Mouse (Mus musculus): ENCODE data around the gene Ttc39b. TPM values are rescaled to one million over a fixed set of nuclear protein-coding genes. Genes with fewer than 3 reads are reported as not detected.
"Not testable (repeated sequence)": the region's sequence is repeated elsewhere in the genome, so short reads cannot be mapped to it uniquely, and the experiment has no call there.

The Ttc39b gene
- polyA plus RNA-seq, 1 experiment = 2.5 TPM

- H3K4me3 ChIP-seq (ENCODE audit: insufficient read depth, low read depth, low read length) = no peak overlapping the region
- TF ChIP-seq POLR2A (IDR thresholded peaks at IDR 0.05; ENCODE audit: low read depth, low read length) = no peak
- TF ChIP-seq CTCF (conservative IDR thresholded peaks at IDR 0.05; ENCODE audit: insufficient read depth, insufficient read length, low read depth, low read length) = no peak
- peaks cover 2% of the 10 kb centered on the region for H3K36me3 ChIP-seq (ENCODE audit: control insufficient read depth, insufficient read depth, low read length)
- WGBS = 70% methylated on average over 5 of the region's 5 CpGs
- no peaks in the 10 kb centered on the region for H3K4me1 ChIP-seq (ENCODE audit: control insufficient read depth, insufficient read depth, low read length)
- no peak for DNase-seq
- no peaks in the 10 kb centered on the region for H3K27me3 ChIP-seq (replicated peaks; ENCODE audit: control insufficient read depth, insufficient read depth, low read length)
- no peak overlapping the region for H3K27ac ChIP-seq (ENCODE audit: insufficient read depth, low read depth, low read length)
These were observed 82.4 kb downstream of the Ttc39b start for GRCm38 (mm10) chr4:83241630-83242029.

- no peaks in the 10 kb centered on the region for H3K27me3 ChIP-seq (replicated peaks; ENCODE audit: control insufficient read depth, insufficient read depth, low read length)
- TF ChIP-seq CTCF (conservative IDR thresholded peaks at IDR 0.05; ENCODE audit: insufficient read depth, insufficient read length, low read depth, low read length) (no peak), POLR2A (IDR thresholded peaks at IDR 0.05; ENCODE audit: low read depth, low read length) (no peak)
- no peak overlapping the region for H3K27ac ChIP-seq (ENCODE audit: insufficient read depth, low read depth, low read length)
- H3K4me1 ChIP-seq (ENCODE audit: control insufficient read depth, insufficient read depth, low read length) = no peaks in the 10 kb centered on the region
- DNase-seq = no peak
- H3K36me3 ChIP-seq (ENCODE audit: control insufficient read depth, insufficient read depth, low read length) = no peaks in the 10 kb centered on the region; the same call in 1 of the 2 replicates
- no peak overlapping the region for H3K4me3 ChIP-seq (ENCODE audit: insufficient read depth, low read depth, low read length)
- 81% methylated on average over 5 of the region's 5 CpGs for WGBS
These were observed 86.4 kb downstream of the Ttc39b start for GRCm38 (mm10) chr4:83237656-83238055.

GRCm38 (mm10) chr4:83235304-83235703, 88.8 kb downstream of the Ttc39b start:
- not testable (repeated sequence) for H3K27me3 ChIP-seq (replicated peaks; ENCODE audit: control insufficient read depth, insufficient read depth, low read length); H3K27ac ChIP-seq (ENCODE audit: insufficient read depth, low read depth, low read length); H3K36me3 ChIP-seq (ENCODE audit: control insufficient read depth, insufficient read depth, low read length); H3K4me3 ChIP-seq (ENCODE audit: insufficient read depth, low read depth, low read length); DNase-seq; H3K4me1 ChIP-seq (ENCODE audit: control insufficient read depth, insufficient read depth, low read length)
- 67% methylated on average over 2 of the region's 3 CpGs for WGBS

- Histone ChIP-seq H3K4me3 (ENCODE audit: insufficient read depth, low read depth, low read length) (no peak overlapping the region), H3K27me3 (replicated peaks; ENCODE audit: control insufficient read depth, insufficient read depth, low read length) (no peaks in the 10 kb centered on the region)
- WGBS = 75% methylated on average over 11 of the region's 11 CpGs
These were observed 89.3 kb downstream of the Ttc39b start for GRCm38 (mm10) chr4:83234739-83235138.

GRCm38 (mm10) chr4:83234132-83234531, 89.9 kb downstream of the Ttc39b start:
- Histone ChIP-seq H3K27ac (ENCODE audit: insufficient read depth, low read depth, low read length) (no peak overlapping the region), H3K27me3 (replicated peaks; ENCODE audit: control insufficient read depth, insufficient read depth, low read length) (no peaks in the 10 kb centered on the region), H3K4me3 (ENCODE audit: insufficient read depth, low read depth, low read length) (no peak overlapping the region), H3K4me1 (ENCODE audit: control insufficient read depth, insufficient read depth, low read length) (0 out of 2 replicates have a peak, but pooled peaks cover 2% of the 10 kb centered on the region), H3K36me3 (ENCODE audit: control insufficient read depth, insufficient read depth, low read length) (no peaks in the 10 kb centered on the region)
- DNase-seq = no peak
- no peak for TF ChIP-seq CTCF (conservative IDR thresholded peaks at IDR 0.05; ENCODE audit: insufficient read depth, insufficient read length, low read depth, low read length)
- no peak for TF ChIP-seq POLR2A (IDR thresholded peaks at IDR 0.05; ENCODE audit: low read depth, low read length)
- 86% methylated on average over 7 of the region's 7 CpGs for WGBS

More at GRCm38 (mm10) chr4:83234739-83235138, 89.3 kb downstream of the Ttc39b start:
- no peak for TF ChIP-seq POLR2A (IDR thresholded peaks at IDR 0.05; ENCODE audit: low read depth, low read length)
- TF ChIP-seq CTCF (conservative IDR thresholded peaks at IDR 0.05; ENCODE audit: insufficient read depth, insufficient read length, low read depth, low read length) = no peak
- Histone ChIP-seq H3K36me3 (ENCODE audit: control insufficient read depth, insufficient read depth, low read length) (no peaks in the 10 kb centered on the region), H3K4me1 (ENCODE audit: control insufficient read depth, insufficient read depth, low read length) (no peaks in the 10 kb centered on the region), H3K27ac (ENCODE audit: insufficient read depth, low read depth, low read length) (no peak overlapping the region)
- DNase-seq = no peak

- WGBS = 65% methylated on average over 22 of the region's 22 CpGs
- no peak for DNase-seq
- no peaks in the 10 kb centered on the region for H3K27me3 ChIP-seq (replicated peaks; ENCODE audit: control insufficient read depth, insufficient read depth, low read length)
- no peaks in the 10 kb centered on the region for H3K36me3 ChIP-seq (ENCODE audit: control insufficient read depth, insufficient read depth, low read length)
- H3K4me1 ChIP-seq (ENCODE audit: control insufficient read depth, insufficient read depth, low read length) = peaks cover 8% of the 10 kb centered on the region; the same call in 1 of the 2 replicates
- no peak overlapping the region for H3K27ac ChIP-seq (ENCODE audit: insufficient read depth, low read depth, low read length)
- no peak overlapping the region for H3K4me3 ChIP-seq (ENCODE audit: insufficient read depth, low read depth, low read length)
- TF ChIP-seq POLR2A (IDR thresholded peaks at IDR 0.05; ENCODE audit: low read depth, low read length) (no peak), CTCF (conservative IDR thresholded peaks at IDR 0.05; ENCODE audit: insufficient read depth, insufficient read length, low read depth, low read length) (no peak)
These were observed 90.6 kb downstream of the Ttc39b start for GRCm38 (mm10) chr4:83233181-83234123.

- Histone ChIP-seq H3K27me3 (replicated peaks; ENCODE audit: control insufficient read depth, insufficient read depth, low read length) (no peaks in the 10 kb centered on the region), H3K4me1 (ENCODE audit: control insufficient read depth, insufficient read depth, low read length) (peaks cover 12% of the 10 kb centered on the region; the same call in 1 of the 2 replicates), H3K4me3 (ENCODE audit: insufficient read depth, low read depth, low read length) (no peak overlapping the region), H3K36me3 (ENCODE audit: control insufficient read depth, insufficient read depth, low read length) (no peaks in the 10 kb centered on the region), H3K27ac (ENCODE audit: insufficient read depth, low read depth, low read length) (no peak overlapping the region)
- DNase-seq = no peak
- TF ChIP-seq POLR2A (IDR thresholded peaks at IDR 0.05; ENCODE audit: low read depth, low read length) (no peak), CTCF (conservative IDR thresholded peaks at IDR 0.05; ENCODE audit: insufficient read depth, insufficient read length, low read depth, low read length) (no peak)
- 82% methylated on average over 9 of the region's 9 CpGs for WGBS
These were observed 91.7 kb downstream of the Ttc39b start for GRCm38 (mm10) chr4:83232315-83232880.
